Mouse (Mus musculus) lung, postnatal 36 days (tissue): ENCODE data around the gene Klhdc7b.

Source experiments
- DNase-seq: peaks from one replicate; pipeline ENCODE4 v3.0.0; 2022; ENCODE audit warnings: mixed read lengths

Klhdc7b gene

GRCm38 (mm10) chr15:89384617-89385016 is at the start of gene Klhdc7b:
Gene Klhdc7b, plus strand, starts transcription at chr15:89384917.
- no peak for DNase-seq

- no peak for DNase-seq
Measured at GRCm38 (mm10) chr15:89336422-89336821, 48.3 kb upstream of the Klhdc7b start.

GRCm38 (mm10) chr15:89339696-89340095 is 45.0 kb upstream of the Klhdc7b start:
- DNase-seq, result no peak

DNA sequence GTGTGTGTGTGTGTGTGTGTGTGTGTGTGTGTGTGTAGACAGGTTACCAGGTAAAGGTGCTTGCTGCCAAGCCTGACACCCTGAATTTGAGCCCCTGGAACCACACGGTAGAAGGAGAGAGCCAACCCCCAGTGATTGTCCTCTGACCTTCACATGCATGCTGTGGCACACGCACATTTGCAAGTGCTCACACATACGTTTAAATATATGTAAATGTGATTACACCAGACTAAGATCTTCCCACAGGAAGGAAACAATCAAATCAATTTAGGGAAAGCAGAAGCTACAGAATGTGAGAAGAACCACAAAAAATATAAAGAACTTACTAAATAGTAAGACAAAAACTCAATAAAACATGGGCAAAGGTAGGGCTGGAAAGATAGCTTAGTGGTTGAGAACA is 44.6 kb upstream of the Klhdc7b start:
- DNase-seq, result no peak

- DNase-seq, result no peak
Measured at GRCm38 (mm10) chr15:89341678-89342077, 43.0 kb upstream of the Klhdc7b start.

DNA sequence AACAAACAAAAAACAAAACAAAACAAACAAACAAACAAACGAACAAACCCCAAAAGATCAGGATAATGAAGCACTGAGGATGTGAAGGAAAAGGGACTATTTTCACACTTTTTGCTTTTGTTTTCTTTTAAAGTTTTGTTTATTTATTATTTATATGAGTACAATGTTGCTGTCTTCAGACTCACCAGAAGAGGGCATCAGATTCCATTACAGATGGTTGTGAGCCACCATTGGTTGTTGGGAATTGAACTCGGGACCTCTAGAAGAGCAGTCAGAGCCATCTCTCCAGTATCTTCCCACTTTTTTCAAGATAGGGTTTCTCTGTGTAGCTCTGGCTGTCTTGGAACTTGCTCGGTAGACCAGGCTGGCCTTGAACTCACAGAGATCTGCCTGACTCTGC is 41.4 kb upstream of the Klhdc7b start:
- DNase-seq, result peak; percentile 36

GRCm38 (mm10) chr15:89350447-89350846 is 34.3 kb upstream of the Klhdc7b start:
- DNase-seq, result peak; percentile 45

DNA sequence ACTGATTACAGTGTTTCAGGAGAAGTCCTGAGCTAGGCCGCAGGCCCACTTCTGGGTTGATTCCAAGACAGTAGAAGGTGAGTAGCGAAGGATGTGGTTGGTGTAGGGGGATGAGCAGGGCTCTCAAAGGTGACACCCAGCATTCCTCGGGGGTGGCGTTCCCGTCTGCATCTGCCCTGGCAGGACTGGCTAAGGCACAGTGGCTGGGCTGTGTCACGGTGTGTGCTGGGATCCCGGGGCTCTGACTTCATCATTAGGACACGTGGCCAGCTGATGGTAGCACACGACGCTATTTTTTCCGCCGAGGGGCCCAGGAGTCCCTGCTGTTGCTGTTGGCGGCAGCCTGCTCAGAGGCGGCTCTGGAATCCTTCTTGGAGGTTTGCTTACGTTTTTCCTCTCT is 33.4 kb upstream of the Klhdc7b start:
- DNase-seq, result no peak

DNA sequence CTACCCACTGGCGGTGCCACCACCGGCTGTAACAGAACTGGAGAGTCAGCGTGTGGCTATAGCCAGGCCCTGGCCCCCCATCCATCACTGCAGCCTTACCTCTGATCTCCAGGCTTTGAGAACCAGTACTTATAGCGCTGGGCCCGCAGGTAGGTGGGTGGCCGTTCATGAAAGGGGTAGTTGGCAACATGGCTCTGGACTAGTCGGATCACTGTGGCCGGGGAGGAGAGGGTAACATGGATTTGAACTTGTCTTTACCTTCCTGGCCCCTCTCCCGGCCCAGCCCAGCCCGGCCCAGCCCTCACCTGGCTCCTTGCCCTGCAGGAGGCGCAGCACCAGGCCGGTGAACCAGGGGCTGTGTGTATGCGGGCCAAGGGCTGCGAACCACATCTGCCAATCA is 32.7 kb upstream of the Klhdc7b start:
- DNase-seq, result no peak

GRCm38 (mm10) chr15:89352795-89353194 is 31.9 kb upstream of the Klhdc7b start:
- no peak for DNase-seq

DNA sequence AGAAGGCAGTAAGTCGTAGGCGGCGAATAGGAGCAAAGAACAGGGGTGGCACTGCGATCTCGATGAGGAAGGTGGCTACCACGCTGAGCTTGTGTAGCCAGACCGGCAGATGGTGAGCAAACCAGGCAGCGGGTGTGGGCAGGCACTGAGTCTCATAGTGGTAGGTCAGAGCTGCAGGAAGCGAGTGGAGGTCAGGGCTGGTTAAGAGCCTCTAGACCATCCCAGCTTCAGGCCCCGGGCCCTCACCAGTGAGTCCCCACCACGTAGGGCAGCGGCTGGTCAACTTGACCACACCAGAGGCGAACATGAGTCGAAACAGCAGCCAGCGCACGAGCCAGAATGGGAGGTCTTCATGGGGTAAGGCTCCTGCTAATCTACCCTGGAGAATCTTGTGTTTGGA is 30.9 kb upstream of the Klhdc7b start:
- no peak for DNase-seq

- DNase-seq, result no peak
Measured at GRCm38 (mm10) chr15:89354455-89354854, 30.3 kb upstream of the Klhdc7b start.

DNA sequence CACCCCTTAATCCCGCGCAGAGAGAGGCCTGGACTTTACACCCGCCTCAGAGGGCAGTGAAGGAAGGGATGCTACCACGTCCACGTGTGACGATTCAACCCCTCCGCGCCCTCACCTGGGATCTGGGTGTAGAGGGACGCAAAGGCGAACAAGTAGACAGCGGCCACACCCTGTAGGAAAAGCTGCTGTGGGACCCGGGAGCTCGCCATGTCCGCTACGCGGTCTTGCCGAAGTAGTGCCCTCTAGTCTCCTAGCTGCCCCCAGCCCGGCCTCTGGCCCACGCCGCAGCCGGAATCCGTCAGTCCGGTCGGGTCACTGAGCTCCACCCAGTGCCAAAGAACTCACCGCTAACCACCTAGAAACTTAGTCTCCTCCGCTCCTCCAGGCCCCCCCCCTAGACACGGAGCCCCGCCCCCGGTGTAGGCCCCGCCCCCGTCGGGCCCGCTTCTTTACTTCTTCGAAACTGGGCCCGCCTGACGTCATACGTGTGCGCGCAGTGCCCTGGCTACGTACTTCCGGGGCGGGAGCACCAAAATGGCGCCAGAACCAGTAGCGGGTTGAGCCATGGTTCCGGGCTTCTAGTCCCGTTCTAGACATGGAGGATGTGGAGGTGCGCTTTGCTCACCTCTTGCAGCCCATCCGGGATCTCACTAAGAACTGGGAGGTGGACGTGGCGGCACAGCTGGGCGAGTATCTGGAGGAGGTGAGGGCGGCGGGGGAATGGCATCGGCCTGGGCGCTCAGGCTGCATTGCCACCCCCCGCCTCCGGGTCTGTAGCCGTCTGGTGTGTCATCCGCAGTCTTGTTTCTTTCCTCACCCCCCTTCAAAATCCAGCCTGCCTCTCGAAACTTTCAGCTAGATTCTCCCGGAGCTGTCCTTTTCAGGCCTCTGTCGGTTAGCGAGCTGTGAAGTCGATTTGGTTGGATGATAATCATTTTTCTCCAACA is 29.2 kb upstream of the Klhdc7b start, which contains the start of the genes Lmf2 and Ncaph2:
Gene Lmf2, minus strand, starts transcription at position 419 of the 947 bp plus-strand sequence.
Gene Ncaph2, plus strand, starts transcription at position 479 of the 947 bp plus-strand sequence.
- peak; percentile 97 for DNase-seq

DNA sequence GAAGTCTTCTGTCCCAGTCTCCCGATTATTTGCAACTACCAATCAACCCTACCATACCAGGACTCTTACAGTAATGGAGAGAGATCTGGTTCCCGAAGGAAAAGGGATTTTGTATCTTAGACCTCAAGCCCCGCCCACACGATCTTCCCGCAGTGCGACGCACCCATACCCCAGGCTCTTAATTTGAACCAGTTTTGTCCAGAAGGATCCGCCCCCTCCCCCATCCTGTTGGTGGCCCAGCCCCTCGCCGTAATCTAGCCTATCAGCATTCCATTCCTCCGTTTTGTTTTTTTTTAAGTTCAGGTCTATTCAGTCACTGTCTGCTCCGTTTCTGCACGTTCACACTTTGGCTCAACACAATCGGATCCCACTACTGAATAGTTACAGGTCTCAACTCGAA is 28.3 kb upstream of the Klhdc7b start:
- DNase-seq, result peak; percentile 79

DNA sequence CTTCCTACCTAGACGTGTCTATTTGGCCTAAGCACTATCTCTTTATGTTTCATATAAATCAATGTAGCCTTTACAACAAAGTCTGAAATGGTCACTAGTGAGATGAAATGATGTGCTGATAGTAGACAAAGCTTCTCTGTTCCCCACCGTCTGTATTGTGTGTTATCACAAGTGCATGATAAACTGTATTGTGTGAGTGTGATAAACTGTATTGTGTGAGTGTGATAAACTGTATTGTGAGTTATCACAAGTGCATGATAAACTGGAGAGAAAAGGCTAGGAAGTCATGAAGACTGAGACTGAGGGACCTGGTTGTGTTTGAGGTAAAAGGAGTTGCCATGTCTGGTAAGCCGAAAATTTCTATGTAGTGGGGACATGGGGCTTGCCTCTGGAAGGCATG is 25.9 kb upstream of the Klhdc7b start:
- no peak for DNase-seq

DNA sequence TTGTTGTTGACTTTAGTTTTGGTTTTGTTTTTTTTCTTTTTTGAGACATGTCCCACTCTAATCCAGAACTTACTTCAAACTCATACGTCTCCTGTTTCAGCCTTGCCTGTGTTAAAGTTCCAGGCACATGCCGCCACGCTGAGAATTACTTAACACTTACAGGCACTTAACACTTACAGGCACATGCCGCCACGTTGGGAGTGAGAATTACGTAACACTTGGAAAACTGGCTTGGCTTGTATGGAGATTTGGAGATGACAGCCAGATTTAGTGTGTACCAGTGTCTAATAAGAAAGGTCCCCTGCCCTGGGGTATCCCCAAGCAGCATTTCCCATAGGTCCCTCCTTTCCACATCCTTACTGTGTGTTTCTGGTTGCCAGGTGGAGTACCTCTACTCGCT is 21.7 kb upstream of the Klhdc7b start:
- DNase-seq, result peak; percentile 85

- no peak for DNase-seq
Measured at GRCm38 (mm10) chr15:89365141-89365551, 19.6 kb upstream of the Klhdc7b start.

DNA sequence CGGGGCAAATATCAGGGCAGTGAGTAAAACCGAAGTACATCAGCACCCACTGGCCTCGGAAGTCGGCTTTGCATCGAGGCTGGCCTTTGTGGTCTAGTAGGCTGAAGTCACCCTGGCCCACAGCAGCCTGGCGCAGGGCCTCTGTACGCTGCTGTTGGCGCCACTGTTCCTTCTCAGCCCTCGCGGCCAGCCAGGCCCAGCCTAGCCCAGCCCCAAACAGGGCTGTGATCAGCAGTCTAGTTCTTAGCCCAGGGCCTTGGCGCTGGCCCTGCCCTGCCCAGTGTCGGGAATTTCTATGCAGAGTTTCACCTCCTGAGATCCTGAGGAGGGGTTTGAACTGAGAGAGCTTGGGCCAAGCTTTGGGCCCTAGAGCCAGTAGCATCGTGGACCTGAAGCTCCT is 12.6 kb upstream of the Klhdc7b start:
- DNase-seq, result no peak

GRCm38 (mm10) chr15:89372536-89372935 is 12.2 kb upstream of the Klhdc7b start:
- DNase-seq, result no peak

DNA sequence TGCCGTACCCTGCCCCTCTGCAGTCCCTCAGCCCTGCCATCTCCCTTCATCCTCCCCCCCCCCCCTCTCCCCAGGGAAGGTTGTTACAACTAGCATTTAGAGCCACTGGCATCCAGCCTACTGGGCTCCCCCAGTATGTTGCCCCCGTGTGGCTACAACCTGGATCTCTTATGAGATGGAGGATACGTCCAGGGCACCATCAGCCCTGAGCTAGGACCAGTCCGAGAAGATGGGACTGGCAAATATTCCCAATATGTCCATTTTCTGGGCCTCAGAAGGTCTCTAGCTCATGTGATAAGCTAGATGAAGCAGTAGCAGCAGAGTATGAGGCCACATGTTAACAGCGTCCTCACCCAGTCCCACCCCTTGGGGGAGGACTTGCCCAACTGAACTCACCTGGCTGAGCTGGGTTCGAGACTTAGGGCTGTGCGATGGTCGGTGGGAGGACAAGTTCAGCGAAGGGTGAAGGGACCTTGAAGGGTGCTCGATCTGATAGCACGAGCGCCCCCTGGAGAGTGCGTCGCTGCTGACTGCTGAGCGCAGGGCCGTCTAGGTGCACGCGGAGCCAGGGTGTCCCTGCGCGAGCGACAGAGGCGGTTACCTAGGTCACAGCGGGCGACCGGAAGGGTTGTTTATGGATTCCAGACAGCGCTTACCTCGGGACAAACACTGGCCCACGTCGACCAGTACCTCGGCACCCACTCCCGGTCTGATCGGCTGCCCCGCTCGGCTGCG is 11.5 kb upstream of the Klhdc7b start:
- DNase-seq, result peak; percentile 95

DNA sequence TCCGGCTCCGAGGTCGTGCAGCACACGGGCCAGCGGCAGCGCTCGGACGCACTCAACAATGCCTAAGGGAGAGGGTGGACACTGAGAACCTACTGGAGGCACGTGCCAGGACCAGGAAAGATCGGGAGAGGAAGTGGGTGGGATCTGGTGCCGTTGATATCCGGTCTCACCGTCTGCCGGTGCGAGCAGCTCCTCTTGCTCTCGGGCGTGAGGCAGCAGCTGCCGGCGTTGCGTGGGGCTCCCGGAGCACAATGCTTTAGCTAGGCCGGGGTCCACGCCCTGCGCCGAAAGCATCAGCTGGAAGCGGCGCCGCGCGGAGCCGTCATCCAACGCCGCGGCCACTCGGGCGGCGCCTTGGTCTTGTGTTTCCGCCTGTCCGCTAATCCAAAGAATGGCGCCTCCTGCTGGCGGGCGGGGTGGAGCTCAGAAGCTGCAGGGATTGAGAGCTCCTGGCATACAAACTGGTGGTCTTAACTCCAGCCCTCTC is 10.9 kb upstream of the Klhdc7b start, which contains the start of gene Sco2:
Gene Sco2, minus strand, starts transcription at position 85 of the 487 bp plus-strand sequence.
- DNase-seq, result peak; percentile 97

- no peak for DNase-seq
Measured at GRCm38 (mm10) chr15:89374340-89374739, 10.4 kb upstream of the Klhdc7b start.

GRCm38 (mm10) chr15:89374801-89375534 is 9.7 kb upstream of the Klhdc7b start:
- no peak for DNase-seq
